Mouse (Mus musculus) heart, postnatal 36 days (tissue): ENCODE results near the gene Zfp773. TPM values are rescaled to one million over a fixed set of nuclear protein-coding genes. Genes with fewer than 3 reads are reported as not detected.
"Not testable (repeated sequence)": the region's sequence is repeated elsewhere in the genome, so short reads cannot be mapped to it uniquely, and the experiment has no call there.

Experiments used
- DNase-seq, 2 experiments: peaks; one replicate each; pipeline ENCODE4 v3.0.0; 2021 to 2022
- intact Hi-C: fragments of 180-260 bp; cut with DNase I; formaldehyde crosslinking; loops from one replicate; pipeline ENCODE4 v1.15.1; 2025
- total RNA-seq, 2 experiments: library from RNA; stranded (reverse); gene quantifications; 2 replicates each; pipeline ENCODE4 v1.2.3; 2021

Zfp773 gene
- under 1 TPM; 0.19 to 0.22 TPM for total RNA-seq

DNA sequence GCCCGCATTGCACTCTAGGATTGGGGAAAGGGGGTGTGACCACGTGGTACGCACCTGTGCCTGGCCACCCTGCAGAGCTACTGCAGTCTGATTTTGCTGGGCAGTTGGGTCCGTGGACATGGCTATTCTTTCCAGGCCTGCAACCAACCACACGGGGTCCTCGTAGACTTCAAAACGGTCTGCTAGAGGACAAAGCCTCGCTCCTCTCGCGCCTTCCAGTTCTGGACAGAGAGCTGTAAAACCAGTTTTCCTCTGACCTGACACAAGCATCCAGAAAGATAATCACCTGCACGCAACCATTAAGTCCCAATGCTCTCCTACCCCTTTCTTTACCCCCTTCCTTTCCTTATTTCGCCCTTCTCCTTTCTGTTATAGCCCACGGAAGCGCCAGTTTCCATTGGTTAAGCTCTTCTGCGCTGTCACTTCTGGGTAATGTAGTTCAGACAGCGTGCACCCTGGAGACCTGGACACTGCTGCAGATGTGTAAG is at the start of gene Zfp773:
Zfp773 (minus strand) TSS at position 377 of the 488 bp plus-strand sequence.
- peak; percentile 27 to 28 for DNase-seq
- intact Hi-C loops = no loop called here

DNA sequence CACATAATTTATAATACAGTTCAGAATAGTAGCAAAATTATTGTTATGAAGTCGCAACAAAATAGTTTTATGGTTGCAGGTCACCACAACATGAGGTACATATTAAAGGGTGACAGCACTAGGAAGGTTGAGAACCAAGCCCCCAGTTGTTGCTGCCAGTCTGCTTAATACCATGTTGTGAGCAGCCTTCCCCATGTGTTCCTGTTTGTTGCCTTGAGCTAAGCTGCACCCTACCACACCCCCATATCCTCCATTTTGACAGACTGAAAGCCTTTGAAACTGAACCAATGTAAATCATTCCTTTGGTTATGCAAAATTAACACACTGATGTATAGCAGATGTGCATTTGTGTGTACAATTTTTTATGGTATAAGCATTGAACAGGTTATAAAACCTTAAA is 49.3 kb upstream of the Zfp773 start:
- intact Hi-C loops = loop anchor here (2.0 to 5.0 kb wide), 2 partner anchors 63 to 249 kb away; no protein-coding TSS in a partner anchor
- no peak for DNase-seq

DNA sequence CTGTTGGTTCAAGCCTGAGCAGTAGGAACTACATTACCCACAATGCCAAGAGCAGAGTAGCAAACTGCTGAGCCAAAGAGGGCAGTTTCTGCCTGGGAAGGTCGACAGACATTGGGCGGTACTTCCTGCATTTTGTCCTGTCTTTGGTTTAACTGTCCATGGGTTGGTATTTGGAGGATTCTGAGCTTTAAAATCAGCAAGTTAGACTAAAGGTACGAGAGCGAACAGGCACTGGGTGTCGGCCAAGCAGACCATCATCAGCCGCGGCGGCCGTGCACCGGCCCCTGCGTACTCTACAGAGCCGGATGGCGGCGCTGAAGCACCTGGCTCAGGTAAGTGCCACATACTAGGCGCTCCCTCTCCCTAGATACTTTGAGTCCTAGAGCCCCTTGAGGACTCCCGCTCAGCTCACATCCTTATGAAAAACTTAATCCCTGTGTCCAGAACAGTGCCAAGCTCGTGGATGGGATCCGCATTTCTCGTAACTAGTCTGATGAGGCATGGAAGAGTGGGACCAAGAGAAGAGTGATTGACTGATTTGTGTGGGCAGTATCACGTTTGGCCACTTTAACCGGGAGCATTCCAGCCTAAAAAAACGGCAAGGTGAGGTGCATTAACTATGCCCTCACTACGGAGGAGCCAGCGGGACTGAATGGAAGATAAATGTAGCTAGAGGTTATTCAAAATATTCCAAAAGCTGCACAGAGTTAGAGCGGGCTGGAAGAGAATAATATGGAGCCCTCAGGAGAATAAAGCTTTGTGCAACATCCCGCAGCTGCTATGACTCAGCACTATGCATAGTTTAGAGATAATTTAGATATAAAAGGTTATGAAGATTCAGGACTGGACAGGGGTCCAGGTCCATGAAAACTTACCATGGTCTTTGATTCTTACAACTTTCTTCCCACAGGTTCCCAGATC is 34.9 kb upstream of the Zfp773 start, which contains the start of gene Zfp418:
Zfp418 (plus strand) TSS at position 104 of the 921 bp plus-strand sequence.
- peak; percentile 50 to 53 for DNase-seq
- intact Hi-C loops = loop anchor here (5.0 kb wide), 1 partner anchor 49 kb away; the partner anchor contains the start of gene Zfp954

DNA sequence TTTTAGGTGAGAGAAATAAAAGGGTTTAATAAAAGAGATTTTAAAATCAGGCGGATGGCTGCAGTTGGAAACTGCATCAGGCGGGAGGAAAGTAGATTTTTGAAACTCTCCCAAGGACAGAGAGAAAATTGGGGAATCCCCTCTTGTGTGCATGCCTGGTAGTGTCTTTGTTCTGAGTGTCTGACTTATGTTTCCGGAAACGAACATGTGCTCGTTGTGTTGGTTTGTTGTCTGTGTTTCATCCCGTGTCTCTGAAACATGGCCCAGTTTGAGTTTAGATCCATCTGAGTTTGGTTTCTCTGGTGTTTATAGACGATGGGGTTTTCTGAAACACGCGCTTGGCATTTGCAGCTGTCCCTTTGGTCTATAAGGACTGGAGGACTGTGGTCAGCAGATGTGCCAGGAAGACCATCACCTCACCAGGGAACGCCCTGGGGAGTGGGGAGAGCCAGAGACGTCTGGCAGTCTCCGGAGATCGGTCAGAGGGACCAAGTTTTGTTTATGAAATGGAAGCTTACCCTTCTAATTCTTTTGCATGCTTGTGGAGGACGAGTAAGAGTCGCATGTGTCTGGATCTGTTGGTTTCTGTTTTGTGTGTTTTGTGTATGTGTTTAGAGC is 9.5 kb upstream of the Zfp773 start:
- no peak for DNase-seq
- intact Hi-C loops = no loop called here

DNA sequence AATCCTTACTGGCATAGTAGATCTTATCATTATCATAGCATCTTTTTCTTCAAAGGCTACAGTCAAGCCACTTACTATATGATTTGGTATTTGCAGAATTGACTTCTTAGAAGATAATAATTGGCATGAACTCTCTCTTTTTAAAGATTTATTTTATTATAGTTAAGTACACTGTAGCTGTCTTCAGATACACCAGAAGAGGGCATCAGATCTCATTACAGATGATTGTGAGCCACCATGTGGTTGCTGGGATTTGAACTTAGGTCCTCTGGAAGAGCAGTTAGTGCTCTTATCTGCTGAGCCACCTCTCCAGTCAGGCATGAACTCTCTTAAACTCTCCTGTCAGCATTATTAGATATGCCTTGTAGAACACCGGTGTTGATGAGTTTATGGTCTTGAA is 7.7 kb upstream of the Zfp773 start:
- no peak for DNase-seq
- intact Hi-C loops = no loop called here

DNA sequence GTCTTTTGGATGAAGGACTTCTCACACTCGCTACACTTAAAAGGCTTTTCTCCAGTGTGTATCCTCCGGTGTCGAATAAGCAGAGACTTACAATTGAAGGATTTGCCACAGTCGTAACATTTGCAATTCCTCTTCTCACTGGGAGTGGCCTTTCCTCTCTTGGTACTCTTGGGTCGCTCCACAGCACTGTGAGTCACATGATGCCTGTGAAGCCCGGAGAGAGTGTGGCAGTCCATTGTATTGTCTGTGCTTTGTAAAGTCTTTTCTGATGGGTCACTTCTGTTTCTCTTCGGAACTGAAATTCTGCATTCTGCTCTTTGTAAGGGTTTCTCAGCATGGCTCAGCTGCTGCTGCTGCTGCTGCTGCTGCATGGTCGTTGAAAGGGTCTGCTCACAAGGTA is 3.8 kb downstream of the Zfp773 start:
- DNase-seq = no peak
- intact Hi-C loops = no loop called here

DNA sequence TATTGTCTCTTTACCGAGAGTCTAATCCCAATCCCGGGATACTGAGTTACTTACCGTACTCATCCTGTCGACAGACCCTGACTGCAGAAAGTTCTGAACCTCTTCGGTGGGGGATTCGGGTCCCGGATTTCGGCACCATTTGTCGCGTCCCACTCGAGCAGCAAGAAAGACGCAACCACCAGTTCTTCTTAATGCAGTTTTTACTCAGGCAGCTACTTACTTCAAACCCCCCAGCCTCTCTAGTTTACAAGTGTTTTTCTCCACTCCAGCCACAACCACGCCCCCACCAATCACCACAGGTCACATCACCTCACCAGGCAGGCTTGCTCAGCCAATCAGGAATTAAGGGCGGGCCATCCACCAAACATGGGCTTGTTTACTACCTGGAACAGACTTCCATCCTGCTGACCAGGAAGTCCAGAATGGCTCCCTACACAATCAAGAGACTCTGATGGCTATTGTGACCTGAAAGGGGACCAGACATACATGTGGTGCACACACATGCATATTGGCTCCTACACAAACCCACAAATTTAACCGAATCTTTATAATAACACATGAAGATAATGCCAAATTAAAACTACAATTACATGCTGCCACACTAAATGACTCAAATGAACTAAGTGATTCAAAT is 5.9 kb downstream of the Zfp773 start:
- intact Hi-C loops, DNase-seq: not testable (repeated sequence)

DNA sequence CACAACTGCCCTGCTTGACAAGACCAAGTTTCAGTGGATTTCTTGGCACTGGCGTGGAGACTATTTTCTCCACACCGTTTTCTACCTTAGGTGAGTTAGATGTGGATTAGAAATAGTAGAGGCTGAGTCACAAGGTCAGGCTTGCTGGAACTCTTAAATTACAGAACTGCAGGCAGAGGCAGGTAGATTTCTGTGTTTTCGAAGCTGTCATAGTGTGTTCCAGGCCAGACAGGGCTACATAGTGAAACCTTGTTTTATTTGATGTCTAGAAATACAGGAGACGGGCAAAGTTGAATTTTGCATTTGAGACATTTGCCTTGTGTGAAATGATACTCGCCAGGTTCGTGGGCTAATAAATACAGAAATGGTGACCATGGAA is 15.0 kb downstream of the Zfp773 start:
- no peak for DNase-seq

DNA sequence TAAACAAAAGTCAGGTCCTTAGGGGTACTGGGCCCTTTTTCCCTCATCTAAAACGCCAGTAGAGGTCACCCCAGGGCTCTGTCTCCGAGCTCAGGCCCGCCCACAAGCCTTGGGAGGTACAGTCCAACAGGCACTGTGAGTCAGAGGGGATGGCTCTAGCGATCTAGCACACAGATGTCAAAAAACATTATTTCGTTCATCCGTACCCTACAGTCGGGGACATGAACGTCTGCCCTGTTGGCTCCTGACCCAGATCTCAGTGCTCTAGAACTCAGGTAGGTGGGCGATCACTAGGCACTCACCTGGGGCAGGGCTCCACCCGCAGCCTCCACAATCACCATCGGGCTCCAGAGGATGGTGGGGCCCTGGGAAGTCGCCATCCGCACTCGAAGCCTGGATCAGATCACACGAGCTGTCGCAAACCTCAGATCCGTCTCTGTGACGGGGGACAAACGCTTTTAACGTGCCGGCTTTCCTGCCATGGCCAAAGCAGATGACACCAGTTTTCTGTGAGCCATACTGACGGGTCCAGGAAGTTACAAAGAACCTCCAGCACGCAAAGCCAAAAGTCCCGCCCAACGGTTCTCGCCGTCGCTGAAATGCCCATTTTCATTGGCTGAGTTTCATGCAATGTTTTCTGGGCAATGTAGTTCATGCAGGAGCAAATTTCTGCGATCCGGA is 15.5 kb downstream of the Zfp773 start, which contains the start of gene Zfp954:
Zfp954 (minus strand) TSS at position 568 of the 681 bp plus-strand sequence.
- DNase-seq = peak; percentile 79 to 80
- intact Hi-C loops = loop anchor here (5.0 to 10.0 kb wide), 4 partner anchors 51 to 836 kb away; partner anchors contain the start of genes Gm45844, Zfp418 and Zfp667

More for the DNA sequence above, 15.0 kb downstream of the Zfp773 start:
- intact Hi-C loops = loop anchor here (5.0 to 10.0 kb wide), 4 partner anchors 51 to 837 kb away; partner anchors contain the start of genes Gm45844, Zfp418 and Zfp667

DNA sequence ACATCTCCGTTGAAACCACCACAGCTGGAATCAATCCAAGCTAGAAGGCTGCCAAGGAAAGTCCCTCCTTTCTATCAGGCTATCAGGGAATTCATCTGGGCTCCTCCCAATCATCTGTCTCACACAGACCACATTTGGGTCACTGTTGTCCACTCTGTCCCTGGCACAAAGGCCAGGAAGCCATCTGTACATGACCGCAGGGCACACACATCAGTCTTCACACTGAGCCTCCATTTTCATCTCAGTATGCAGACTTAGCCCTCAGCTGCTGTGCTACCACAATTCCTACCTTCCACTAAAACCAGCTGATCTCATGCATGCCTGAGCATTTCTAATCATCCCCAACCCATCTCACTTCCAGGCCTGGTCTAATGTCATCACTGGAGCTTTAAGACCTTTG is 18.1 kb downstream of the Zfp773 start:
- DNase-seq = no peak
- intact Hi-C loops = no loop called here

DNA sequence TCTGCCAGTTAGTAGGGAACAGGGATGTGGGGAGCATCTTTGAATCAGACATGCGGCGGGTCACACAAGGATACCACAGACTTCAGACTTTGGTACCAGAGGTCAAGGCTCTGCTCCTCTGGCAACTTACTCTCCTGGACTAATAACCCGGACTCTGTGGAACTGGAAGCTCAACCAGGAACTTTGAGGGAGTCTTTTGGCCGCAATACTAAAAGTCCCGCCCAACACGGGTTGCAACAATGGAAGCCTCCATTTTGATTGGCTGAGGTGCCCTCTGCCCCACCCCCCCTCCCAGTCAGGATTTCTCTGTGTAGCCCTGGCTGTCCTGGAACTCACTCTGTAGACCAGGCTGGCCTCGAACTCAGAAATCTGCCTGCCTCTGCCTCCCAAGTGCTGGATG is 28.1 kb downstream of the Zfp773 start:
- DNase-seq = no peak
- intact Hi-C loops = no loop called here

Other genes starting within 250 kb of the Zfp773 start
- not detected for gene Aurkc, start 141.5 kb downstream of the Zfp773 start, total RNA-seq
- 1 to 10 TPM; 3.0 to 4.2 TPM for gene Zfp954, start 15.3 kb downstream of the Zfp773 start, total RNA-seq
- 1 to 10 TPM; 2.0 TPM for gene Zfp418, start 34.6 kb upstream of the Zfp773 start, total RNA-seq
- 1 to 10 TPM; 1.0 to 1.7 TPM for gene Zfp772, start 73.2 kb upstream of the Zfp773 start, total RNA-seq
- gene Vmn2r29, start 110.6 kb upstream of the Zfp773 start, total RNA-seq = under 1 TPM; 0.11 to 0.17 TPM
- under 1 TPM; 0.51 to 0.78 TPM for gene Gm45844, start 141.5 kb upstream of the Zfp773 start, total RNA-seq
- gene Clcn4, start 164.1 kb upstream of the Zfp773 start, total RNA-seq = 10 to 100 TPM; 50.2 to 53.1 TPM
- gene Vmn2r30, start 200.9 kb upstream of the Zfp773 start, total RNA-seq = not detected
- gene Gm45783, start 237.8 kb upstream of the Zfp773 start, total RNA-seq = not detected